Mouse (Mus musculus): ENCODE measurements around the gene Arhgef15. TPM values are rescaled to one million over a fixed set of nuclear protein-coding genes. Genes with fewer than 3 reads are reported as not detected.

The Arhgef15 gene
- 6.4 TPM for polyA plus RNA-seq (2014; fragmentation: Illumina TruSeq; extraction: RNeasy Lipid Tissue Mini Kit (QIAGEN cat#74804); ENCODE audit: low read depth, low replicate concordance)

GRCm38 (mm10) chr11:68957308-68957707 lies at the start of gene Arhgef15:
Gene Arhgef15 (minus strand): TSS chr11:68957480.

GRCm38 (mm10) chr11:68975085-68975484 lies 17.8 kb upstream of the Arhgef15 start, which contains the start of gene Rangrf:
Gene Rangrf (minus strand): TSS chr11:68975185.

GRCm38 (mm10) chr11:68967337-68968282 lies 10.3 kb upstream of the Arhgef15 start, which contains the start of gene Slc25a35:
Gene Slc25a35 (plus strand): TSS chr11:68968131.

GRCm38 (mm10) chr11:68926981-68927380 lies 30.3 kb downstream of the Arhgef15 start, which contains the start of gene Odf4:
Gene Odf4 (minus strand): TSS chr11:68927081.

GRCm38 (mm10) chr11:68901351-68902046 lies 55.8 kb downstream of the Arhgef15 start, which contains the start of gene Rpl26:
Gene Rpl26 (plus strand): TSS chr11:68901583.

Other genes with a start within 250 kb of the Arhgef15 start
- 142 TPM for gene Ndel1, start 85.6 kb downstream of the Arhgef15 start, polyA plus RNA-seq (2014; fragmentation: Illumina TruSeq; extraction: RNeasy Lipid Tissue Mini Kit (QIAGEN cat#74804); ENCODE audit: low read depth, low replicate concordance)
- not detected for gene Rnf222, start 68.9 kb downstream of the Arhgef15 start, polyA plus RNA-seq (2014; fragmentation: Illumina TruSeq; extraction: RNeasy Lipid Tissue Mini Kit (QIAGEN cat#74804); ENCODE audit: low read depth, low replicate concordance)
- gene Rpl26, start 55.9 kb downstream of the Arhgef15 start, polyA plus RNA-seq (2014; fragmentation: Illumina TruSeq; extraction: RNeasy Lipid Tissue Mini Kit (QIAGEN cat#74804); ENCODE audit: low read depth, low replicate concordance), result 139 TPM
- gene Odf4, start 30.4 kb downstream of the Arhgef15 start, polyA plus RNA-seq (2014; fragmentation: Illumina TruSeq; extraction: RNeasy Lipid Tissue Mini Kit (QIAGEN cat#74804); ENCODE audit: low read depth, low replicate concordance), result not detected
- 28.6 TPM for gene Slc25a35, start 10.7 kb upstream of the Arhgef15 start, polyA plus RNA-seq (2014; fragmentation: Illumina TruSeq; extraction: RNeasy Lipid Tissue Mini Kit (QIAGEN cat#74804); ENCODE audit: low read depth, low replicate concordance)
- gene Rangrf, start 17.7 kb upstream of the Arhgef15 start, polyA plus RNA-seq (2014; fragmentation: Illumina TruSeq; extraction: RNeasy Lipid Tissue Mini Kit (QIAGEN cat#74804); ENCODE audit: low read depth, low replicate concordance), result 6.2 TPM
- gene Pfas, start 51.0 kb upstream of the Arhgef15 start, polyA plus RNA-seq (2014; fragmentation: Illumina TruSeq; extraction: RNeasy Lipid Tissue Mini Kit (QIAGEN cat#74804); ENCODE audit: low read depth, low replicate concordance), result 8.0 TPM
- 7.3 TPM for gene Ctc1, start 58.4 kb upstream of the Arhgef15 start, polyA plus RNA-seq (2014; fragmentation: Illumina TruSeq; extraction: RNeasy Lipid Tissue Mini Kit (QIAGEN cat#74804); ENCODE audit: low read depth, low replicate concordance)
- 1.4 TPM for gene Aurkb, start 88.2 kb upstream of the Arhgef15 start, polyA plus RNA-seq (2014; fragmentation: Illumina TruSeq; extraction: RNeasy Lipid Tissue Mini Kit (QIAGEN cat#74804); ENCODE audit: low read depth, low replicate concordance)
- gene Borcs6, start 102.2 kb upstream of the Arhgef15 start, polyA plus RNA-seq (2014; fragmentation: Illumina TruSeq; extraction: RNeasy Lipid Tissue Mini Kit (QIAGEN cat#74804); ENCODE audit: low read depth, low replicate concordance), result 5.8 TPM
- 4.5 TPM for gene Tmem107, start 113.3 kb upstream of the Arhgef15 start, polyA plus RNA-seq (2014; fragmentation: Illumina TruSeq; extraction: RNeasy Lipid Tissue Mini Kit (QIAGEN cat#74804); ENCODE audit: low read depth, low replicate concordance)
- 120 TPM for gene Vamp2, start 131.0 kb upstream of the Arhgef15 start, polyA plus RNA-seq (2014; fragmentation: Illumina TruSeq; extraction: RNeasy Lipid Tissue Mini Kit (QIAGEN cat#74804); ENCODE audit: low read depth, low replicate concordance)
- gene Per1, start 137.7 kb upstream of the Arhgef15 start, polyA plus RNA-seq (2014; fragmentation: Illumina TruSeq; extraction: RNeasy Lipid Tissue Mini Kit (QIAGEN cat#74804); ENCODE audit: low read depth, low replicate concordance), result 0.58 TPM
- not detected for gene Hes7, start 162.9 kb upstream of the Arhgef15 start, polyA plus RNA-seq (2014; fragmentation: Illumina TruSeq; extraction: RNeasy Lipid Tissue Mini Kit (QIAGEN cat#74804); ENCODE audit: low read depth, low replicate concordance)
- not detected for gene 9130213A22Rik, start 165.1 kb upstream of the Arhgef15 start, polyA plus RNA-seq (2014; fragmentation: Illumina TruSeq; extraction: RNeasy Lipid Tissue Mini Kit (QIAGEN cat#74804); ENCODE audit: low read depth, low replicate concordance)
- gene Aloxe3, start 168.4 kb upstream of the Arhgef15 start, polyA plus RNA-seq (2014; fragmentation: Illumina TruSeq; extraction: RNeasy Lipid Tissue Mini Kit (QIAGEN cat#74804); ENCODE audit: low read depth, low replicate concordance), result 0.17 TPM
- gene Alox12b, start 199.5 kb upstream of the Arhgef15 start, polyA plus RNA-seq (2014; fragmentation: Illumina TruSeq; extraction: RNeasy Lipid Tissue Mini Kit (QIAGEN cat#74804); ENCODE audit: low read depth, low replicate concordance), result not detected
- not detected for gene Alox8, start 240.4 kb upstream of the Arhgef15 start, polyA plus RNA-seq (2014; fragmentation: Illumina TruSeq; extraction: RNeasy Lipid Tissue Mini Kit (QIAGEN cat#74804); ENCODE audit: low read depth, low replicate concordance)

All from adrenal gland, adult 10 weeks (tissue).